Mouse (Mus musculus) adrenal gland (tissue): ENCODE data around the gene Wscd1.

Experiments
- intact Hi-C: fragments of 180-260 bp; cut with DNase I; formaldehyde crosslinking; loops from one replicate; pipeline ENCODE4 v1.15.1; 2025
- long read RNA-seq, 2 experiments: library from polyadenylated mRNA; unstranded; transcript quantifications; one replicate each; pipeline ENCODE4 v2.0.0; 2020; ENCODE audit warnings: borderline replicate concordance in 1 of 2; ENCODE audit not compliant: insufficient replicate concordance in 1 of 2

Wscd1 gene
- long read RNA-seq, experiment 1, partial matches to known transcripts = 0 of 2 reads
- long read RNA-seq, experiment 1, other reads (novel, unspliced or antisense) = 0 of 2 reads
- long read RNA-seq, experiment 2 = 0 reads

DNA sequence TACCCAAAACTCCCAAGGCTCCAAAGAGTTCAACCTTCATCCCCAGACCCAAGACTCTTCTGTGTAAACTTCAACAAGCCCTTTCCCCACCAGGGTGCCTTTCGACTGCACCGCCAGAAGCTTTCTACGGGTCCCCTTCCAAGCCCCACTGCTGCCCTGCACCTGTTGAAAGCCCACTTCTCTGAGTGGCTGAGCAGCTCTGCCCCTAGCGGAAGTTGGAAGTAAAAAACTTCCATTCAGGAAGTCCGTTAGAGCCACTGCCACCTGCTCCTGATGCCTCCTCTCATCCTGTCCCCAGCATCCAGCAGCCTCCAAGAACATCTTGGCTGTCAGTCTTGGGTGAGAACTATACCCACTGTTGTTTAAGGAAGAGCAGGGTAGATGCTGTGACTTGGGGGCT is at the start of gene Wscd1:
Gene Wscd1 (plus strand): TSS at position 250 of the 400 bp plus-strand sequence.
- intact Hi-C loops = no loop called here

DNA sequence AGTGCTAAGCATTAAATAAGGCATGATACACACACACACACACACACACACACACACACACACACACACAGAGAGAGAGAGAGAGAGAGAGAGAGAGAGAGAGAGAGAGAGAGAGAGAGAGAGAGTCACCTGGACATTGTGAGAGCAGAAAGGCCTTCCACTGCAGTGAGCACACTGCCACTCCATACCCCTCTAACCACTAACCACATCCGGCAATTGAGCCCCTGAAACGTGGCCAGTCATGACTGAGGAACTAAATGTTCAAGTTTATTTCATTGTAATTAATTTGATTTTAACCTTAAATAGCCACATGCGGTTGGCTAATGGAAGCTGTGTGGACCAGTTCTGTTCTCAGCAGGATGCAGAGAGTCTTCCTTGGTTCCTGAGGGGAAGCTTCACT is 21.7 kb upstream of the Wscd1 start:
- intact Hi-C loops = no loop called here

DNA sequence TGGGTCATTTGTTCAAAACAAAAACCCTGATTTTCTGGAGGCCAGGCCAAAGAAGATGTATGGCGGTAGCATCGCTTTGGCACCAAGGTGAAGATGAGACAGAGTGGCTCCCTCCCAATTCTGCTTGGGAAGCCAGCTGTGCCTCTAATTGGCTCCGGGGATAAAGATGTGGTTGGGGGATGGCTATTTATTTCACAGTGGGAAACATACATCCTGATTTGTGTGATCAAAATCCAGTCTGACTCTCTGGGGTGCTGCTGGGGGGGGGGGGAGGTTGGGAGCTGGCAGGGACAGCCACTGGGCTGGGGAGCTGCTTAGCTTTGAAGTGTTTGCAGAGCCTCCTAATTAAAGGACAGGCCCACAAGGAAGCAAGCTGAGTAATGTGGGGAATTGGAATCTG is 20.4 kb upstream of the Wscd1 start:
- intact Hi-C loops = no loop called here

DNA sequence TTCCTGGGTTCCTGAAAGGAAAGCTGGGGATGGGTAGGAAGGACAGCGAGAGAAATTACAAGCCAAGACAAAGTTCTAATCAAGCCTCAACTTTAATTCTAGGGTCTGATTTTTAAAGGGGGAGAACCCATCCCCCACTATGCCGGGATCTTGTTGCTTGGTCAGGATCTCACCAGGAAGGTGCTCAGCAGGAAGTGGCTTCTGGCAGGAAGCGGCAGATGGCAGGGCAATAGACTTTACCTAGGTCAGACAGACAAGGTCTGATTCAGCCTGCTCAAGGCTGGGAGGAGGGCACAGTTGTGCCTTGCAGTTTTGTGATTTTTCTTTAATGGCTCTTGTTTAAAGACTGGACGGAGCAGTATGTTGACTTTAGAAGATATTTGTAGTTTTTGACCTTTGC is 15.9 kb upstream of the Wscd1 start:
- intact Hi-C loops = loop anchor here (10.0 kb wide), 1 partner anchor 379 kb away; no protein-coding TSS in a partner anchor

DNA sequence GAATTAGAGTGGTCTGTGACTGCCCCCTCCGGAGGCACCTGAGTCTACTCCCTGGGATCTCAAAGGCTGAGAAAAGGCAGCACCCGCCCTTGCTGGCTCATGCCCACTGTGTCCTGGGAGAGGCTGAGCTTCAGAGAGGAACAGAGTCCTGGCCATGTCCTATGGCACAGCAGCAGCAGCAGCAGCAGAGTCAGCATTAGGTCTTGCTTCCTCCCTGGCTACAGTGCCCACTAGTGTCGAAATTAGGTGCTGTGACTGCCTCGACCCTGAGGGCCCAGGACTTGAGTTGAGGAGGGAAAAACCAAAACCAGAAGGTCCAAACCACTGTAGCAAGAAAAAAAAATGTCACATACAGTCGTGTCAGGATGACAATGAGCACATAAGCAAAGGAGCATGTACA is 12.6 kb upstream of the Wscd1 start:
- intact Hi-C loops = loop anchor here (10.0 kb wide), 1 partner anchor 382 kb away; no protein-coding TSS in a partner anchor

DNA sequence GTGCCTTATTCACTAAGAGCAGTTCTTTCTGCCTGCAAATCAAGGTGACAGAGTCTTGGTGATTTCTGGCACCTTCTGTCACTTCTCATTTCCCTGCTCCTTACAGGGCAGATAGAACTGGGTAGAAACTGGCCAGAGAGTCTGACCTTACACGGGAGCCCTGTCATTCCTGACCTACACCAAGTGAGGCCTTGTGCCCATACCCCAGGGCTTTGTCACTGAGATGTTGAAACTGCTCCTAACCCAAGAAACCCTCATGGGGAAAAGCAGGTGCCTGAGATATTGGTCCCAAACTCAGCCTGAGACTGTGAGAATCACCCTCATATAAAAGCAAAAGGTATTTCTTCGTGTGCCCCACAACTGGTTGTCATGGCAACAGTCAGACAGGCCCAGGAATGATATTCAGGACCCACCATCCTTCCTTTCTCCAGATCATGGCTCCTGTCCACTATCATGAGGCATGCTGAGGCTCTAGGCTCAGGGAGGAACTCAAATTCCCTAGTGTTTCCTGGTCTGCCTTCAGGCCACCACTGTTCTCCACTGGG is 11.1 kb upstream of the Wscd1 start:
- intact Hi-C loops = loop anchor here (10.0 kb wide), 1 partner anchor 384 kb away; no protein-coding TSS in a partner anchor

DNA sequence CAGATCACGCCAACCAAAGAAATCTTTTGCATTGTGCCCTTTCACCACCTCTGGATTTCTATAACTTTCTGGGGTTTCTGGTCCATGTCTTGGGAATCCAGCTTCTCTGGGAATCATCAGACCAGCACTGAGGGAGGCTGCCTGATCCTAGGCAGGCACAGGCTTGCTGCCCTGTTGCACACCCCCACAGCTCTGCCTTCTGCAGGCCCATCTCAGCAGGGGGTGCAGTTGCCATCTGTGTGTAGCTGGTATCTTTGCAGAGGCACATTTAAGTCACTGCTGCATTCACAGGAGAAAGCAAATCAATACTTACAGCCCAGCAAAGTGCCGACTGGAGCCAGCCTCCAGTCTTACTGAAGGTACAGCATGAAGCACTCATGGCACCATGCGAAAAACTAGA is 3.8 kb upstream of the Wscd1 start:
- intact Hi-C loops = no loop called here

DNA sequence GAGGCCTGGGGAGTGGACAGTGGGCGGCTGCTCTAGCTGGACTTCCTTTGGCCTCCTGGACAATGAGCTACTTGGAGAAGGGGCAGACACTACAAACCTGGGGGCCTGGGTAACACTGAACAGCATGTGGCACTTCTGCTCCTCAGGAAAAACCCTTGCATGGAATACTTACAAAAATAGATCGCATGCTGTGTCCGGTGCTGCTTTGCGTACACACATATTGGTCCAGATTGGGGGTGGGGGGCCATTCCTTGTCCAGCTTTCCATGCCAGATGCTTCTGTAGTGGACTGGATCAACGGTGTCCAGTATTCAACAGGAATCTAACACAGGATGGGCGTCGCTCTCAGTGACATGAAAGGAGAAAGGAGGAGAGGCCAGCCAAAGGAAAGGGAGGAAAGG is 2.0 kb upstream of the Wscd1 start:
- intact Hi-C loops = no loop called here

DNA sequence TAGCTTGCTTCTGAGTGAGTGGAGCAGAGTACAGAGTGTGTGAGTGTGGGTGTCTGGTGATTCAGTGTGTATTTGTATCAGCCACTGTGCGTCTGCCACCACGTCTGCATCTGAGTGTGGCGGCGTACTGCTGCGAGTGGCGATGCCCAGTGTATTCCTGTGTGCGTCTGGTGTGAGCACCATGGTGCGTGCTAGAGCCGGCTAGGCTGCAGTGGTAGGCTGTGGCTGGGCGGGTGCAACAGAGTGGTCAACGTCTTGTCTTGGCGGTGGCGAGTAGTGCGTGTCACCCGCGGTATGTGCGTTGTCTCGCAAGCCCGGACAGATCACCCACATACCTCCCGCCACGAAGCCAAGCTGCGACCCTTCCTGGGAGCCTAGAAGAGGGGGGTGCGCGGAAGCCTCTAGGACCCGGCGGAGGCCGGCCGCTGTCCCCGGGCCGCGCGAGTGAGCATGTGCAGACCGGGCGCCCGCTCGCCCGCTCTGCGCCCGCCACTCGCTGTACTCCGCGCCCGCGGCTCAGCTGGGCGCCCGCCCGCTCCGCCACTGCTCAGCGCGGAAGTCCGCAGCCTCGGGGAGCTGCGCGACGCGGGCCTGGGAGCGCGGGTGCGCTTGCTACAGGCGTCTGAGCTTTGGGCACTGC is 934 bp downstream of the Wscd1 start:
- intact Hi-C loops = no loop called here

DNA sequence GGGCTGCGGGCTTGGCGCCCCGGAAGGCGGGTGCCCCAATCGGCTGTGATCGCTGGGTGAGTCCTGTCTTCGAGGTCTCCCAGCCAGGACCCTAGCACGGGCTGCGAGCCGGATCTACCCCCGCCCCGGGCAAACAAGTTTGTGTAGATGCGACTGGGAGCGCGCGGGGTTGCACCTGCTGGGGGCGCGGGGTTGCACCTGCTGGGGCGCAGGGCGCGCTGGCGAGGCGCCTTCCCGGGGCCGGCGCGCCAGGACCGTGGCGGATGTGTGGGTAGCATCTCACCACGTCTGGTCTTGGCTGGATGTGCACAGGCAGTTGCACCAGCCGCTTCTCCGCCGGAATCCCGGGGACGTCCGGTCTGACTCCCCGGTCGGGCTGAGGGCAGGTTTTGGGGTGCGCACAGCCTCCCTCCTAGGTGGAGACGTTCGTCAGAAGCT is 1.5 kb downstream of the Wscd1 start:
- intact Hi-C loops = no loop called here

DNA sequence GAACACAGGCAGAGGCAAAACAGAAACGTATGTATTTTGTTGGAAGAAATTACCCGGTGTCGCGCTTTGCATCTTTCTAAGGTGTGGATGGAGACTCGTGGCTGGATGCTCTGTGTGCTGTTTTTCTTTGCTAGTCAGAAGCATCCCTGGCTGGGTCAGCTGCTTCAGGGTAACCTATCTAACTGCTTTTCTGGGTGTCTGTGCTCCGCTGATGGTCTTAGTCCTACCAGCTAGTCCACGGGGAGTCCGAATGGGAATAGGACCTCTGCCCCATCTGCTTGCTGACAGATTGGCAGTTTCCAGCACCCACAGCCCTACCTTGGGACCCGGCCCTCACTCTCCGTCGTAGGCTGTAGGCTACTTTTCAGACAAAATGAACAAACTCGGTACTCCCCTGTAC is 2.0 kb downstream of the Wscd1 start:
- intact Hi-C loops = no loop called here

DNA sequence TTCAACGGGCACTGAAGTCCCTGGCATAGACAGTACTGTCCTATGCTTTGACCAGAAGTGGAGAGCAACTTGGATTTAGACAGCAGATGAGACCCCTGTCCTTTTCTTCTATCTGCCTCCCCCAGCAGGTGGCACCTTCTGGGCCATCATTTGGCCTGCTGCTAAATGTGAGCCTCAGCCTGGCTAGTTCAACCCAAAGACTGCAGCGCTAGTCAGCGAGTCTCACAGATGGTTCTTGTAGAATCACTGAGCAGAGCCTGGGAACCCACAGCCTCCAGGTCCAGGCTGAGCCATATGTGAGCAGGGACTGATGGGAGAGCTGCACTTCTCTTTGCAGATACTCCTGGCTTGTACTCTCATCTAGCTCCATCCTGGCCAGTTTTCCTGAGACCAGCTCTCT is 2.9 kb downstream of the Wscd1 start:
- intact Hi-C loops = no loop called here

DNA sequence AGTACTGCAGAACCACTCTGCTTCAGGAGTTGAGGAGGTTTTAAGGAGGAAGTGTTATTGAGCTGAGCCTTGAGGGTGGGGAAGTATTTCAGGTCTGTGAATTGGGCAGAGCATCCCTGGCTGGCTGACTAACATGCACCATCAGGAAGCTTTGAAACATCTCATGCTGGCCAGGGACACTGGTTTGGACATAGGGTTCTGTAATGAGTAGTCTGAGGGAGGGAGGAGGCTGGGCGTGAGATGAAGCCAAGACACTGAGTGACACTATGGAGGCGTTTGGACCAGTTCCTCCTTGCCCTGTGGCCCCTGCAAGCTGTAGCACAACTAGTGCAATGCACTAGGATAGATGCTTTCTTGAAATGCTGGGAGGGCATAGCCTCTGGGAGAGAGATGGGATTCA is 5.4 kb downstream of the Wscd1 start:
- intact Hi-C loops = no loop called here

DNA sequence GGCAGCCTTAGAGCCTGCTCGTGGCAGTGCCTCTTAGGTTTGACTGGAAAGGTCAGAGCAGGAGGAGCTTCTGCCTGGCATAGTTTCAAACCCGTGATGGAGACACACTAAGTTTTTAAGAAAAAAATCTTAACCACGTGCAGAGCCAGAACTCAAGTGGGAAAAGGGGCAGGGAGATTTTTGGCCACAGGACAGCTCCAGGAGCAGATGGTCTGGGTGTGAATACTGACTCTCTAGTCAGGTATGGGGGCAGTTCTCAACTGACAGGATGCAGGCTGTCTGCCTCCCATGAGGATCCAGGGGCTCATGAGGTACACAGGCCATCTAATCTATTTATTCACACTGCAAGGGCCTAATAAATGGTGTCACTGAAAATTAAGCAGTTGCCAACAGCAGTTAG is 6.6 kb downstream of the Wscd1 start:
- intact Hi-C loops = no loop called here

DNA sequence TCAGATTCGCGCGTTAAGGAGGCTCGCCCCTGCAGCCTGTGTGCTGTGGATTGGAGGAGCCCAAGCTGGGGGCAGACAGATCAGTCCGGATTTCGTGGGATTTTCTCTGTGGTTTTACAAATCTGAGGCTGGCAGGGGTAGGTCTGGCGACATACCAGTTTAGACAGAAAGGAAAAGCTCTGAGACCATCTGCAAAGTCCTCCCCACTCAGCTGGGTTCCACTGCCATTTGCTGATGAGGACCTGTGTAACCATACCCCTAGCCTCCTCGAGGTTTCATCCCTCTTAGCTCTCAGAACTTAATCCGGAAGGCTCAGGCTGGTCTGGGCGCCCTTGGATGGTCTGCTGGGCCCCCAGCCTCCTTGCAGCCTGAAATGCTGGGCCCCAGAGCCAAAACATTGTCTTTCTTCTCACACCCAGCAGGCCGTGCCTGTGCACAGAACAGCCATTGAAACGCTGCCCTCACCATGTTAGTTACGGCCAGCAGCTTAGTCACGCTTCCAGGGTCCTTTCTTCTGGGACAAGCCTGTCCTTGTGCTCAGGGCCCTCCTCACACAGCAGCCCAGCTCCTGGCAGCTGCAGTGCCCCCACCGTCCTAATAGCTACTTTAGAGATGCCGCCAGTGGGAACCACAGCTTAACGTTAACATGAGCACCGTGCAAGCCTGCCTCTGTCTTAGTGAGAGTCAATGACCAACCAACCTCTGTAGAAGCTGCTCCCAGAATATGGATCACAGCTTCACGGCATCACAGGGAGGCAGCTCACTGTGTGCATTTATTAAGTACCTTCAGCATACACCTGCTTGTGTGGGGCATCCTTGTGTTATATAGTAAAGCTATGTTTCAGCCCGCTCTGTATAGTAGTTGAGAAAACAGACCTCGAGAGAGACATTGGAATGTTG is 8.7 kb downstream of the Wscd1 start:
- intact Hi-C loops = no loop called here

DNA sequence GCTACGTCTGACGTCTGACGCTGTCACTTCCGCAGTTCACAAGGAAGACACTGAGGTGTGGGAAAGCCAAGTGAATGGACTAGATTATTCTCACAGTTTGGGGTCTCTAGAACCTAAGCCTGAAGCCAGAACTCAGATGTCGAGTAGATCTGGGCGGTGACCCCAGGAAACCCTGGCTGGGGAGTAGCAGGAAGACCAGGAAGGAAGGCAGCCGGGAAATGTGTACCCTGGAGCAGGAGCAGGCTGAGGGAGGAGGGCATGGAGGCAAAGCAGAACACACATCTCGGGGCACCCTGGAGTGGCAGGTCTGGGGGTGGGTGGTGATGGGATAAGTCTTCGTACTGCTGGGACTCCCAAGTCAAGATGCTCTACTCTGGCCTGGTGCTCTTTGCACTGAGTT is 11.3 kb downstream of the Wscd1 start:
- intact Hi-C loops = no loop called here

DNA sequence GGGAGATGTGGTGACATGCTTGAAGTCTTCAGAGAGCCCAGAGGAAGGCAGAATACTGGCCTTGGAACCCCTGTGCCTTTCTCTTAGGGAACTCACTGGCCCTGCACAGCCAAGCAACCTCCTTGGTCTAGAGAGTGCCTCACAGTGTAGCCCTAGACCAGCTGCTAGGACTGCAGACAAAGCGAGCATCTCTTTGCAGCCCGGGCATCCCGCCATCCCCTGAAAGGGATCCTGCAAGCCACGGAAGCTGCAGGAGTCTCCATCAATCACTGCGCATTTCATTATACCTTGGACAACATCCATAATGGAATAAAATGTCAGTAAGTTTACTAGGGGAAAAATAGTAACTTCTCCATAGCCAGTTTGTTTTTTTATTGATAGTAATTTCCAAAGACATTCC is 13.4 kb downstream of the Wscd1 start:
- intact Hi-C loops = no loop called here

DNA sequence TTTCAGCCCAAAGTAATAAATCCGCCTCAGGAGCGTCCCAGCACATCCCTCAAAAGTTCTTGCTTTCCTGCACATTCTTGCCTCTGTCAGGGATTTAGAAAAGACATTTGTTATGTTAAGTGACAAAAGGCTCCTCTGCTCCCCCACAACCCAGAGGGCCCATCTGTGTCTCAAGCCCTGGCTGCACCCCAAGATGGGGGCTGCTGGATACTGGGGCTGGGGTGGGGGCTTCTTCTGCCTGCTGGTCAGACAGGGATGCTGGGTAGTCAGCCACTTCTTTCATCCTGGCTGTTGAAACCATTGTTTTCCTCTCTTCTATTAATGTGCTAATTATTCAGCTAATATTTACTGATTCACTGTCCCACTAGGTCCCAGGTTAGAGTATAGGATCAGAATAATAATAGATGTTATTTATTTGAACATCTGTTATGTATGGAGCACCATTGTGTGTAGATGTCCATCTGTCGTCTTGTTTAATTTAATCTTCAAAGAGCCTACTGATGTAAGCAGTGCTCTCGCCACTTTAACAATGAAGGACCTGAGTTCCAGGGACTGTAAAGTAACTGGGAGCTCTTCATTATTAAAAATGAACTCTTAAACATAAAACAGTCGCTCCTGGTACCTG is 14.0 kb downstream of the Wscd1 start:
- intact Hi-C loops = no loop called here

DNA sequence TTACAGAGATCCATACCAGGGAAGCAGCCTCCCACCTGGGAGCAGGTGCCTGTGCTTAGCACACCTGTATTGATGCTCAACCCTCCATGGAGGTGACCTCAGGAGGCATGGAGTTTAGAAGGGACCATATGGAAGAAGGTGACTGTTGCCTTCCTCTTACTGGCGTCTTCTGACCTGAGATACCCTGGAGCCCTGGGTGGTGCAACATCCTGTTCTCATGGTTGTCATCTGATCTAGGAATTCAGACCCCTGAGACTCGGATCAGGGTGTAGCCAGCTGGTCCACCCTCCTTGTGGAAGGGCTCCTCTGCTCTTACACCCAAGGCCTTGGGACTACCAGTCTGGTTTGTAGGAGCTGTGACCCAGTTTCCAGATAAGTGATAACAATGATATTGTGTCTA is 15.0 kb downstream of the Wscd1 start:
- intact Hi-C loops = no loop called here

DNA sequence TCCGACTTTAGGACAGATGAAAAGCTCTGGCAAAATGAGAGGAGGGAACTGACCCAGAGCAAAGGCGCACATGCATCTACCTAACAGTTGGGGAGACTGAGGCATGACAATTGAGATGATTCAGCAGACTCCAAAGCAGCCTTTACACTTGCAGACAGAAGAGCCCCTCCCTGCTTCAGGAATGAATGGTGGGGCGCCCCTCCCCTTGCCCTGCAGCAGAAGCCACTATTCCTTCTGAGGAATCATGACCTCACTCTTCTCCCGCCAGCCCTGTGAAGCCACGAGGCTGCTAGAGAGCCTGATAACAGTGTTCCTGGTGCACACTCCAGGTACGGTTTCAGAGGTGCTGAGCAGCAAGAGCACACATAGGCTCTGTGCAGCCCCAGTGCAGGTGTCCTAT is 15.6 kb downstream of the Wscd1 start:
- intact Hi-C loops = no loop called here

DNA sequence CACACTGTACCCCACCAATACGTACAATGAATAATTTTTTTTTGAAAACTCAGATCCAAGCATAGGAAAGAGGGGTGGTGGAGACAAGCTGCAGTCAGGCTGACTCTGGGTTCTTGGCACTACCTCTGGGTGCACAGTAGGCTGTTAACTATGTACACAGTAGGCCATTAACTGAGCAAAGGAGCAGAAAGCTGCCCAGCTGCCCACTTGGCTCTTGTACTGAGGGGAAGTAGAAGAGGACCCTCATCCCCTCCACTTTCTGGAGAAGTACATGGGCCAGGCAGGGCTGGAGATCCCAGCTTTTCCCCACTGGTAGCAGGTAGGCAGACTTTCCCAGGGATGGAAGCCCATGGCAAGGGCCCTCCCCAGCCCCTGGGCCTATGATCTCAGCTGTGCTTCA is 16.7 kb downstream of the Wscd1 start:
- intact Hi-C loops = no loop called here

DNA sequence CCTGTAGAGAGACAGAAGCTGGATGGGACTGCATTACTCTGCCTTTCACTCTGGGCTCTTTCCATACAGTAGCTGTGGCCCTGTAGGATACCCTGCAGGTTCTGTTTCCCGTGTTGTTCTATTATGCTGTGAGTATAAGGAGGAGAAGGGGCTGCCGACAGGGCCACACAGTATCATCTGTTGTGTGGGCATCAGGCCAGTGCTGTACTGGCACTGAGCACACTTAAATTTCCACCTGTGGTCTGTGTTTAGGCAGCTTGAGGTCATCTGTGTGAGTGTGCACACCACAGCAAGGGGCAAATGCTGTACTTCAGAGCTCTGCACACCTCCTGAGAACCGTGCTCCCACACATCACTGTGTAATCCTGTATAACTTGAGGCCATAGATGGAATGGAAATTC is 18.0 kb downstream of the Wscd1 start:
- intact Hi-C loops = no loop called here
